Mouse (Mus musculus) 416B (cell line): ENCODE measurements around the gene Slc25a5.

Source experiments
- DNase-seq: peaks from one replicate; pipeline ENCODE4 v3.0.0; 2011; ENCODE audit warnings: low read depth

Slc25a5 gene

DNA sequence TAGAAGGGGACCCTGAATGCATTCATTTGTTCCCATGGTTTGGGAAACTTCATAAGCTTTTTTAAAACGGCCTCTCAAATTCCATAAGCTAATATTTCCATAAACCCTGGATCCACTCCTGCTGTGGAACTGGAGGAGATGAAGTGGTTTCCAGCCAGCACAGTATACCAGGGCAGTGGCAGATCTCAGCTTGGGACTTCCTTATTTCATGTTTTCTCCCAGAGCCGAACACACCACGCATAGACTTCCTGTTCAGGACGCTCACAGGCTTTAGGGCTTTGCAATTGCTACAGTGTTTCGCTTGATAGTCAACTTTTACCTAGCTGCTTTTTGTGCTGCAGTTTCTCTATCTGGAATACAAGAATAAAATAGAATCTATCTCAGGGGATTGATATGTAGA is 7.7 kb downstream of the Slc25a5 start:
- peak; percentile 45 for DNase-seq

DNA sequence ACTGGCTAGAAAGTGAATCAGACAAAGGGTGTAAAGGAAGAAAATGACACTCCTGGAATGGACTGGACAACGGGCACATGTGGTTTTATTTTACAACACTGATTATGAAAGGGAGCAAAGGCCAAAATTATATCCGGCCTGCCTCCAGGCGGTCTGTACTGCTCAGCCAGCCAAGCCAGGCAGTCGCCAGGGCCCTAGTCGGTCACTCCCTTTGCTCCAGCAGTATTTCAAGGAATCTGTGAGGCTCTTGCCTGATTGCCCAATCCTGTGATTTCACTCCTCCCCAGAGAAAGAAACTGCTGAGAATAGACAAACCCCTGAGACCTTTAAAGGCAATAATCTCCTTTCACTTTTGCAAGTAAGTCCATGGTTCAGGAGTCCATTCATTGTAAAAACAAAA is 8.7 kb downstream of the Slc25a5 start:
- DNase-seq, result no peak

DNA sequence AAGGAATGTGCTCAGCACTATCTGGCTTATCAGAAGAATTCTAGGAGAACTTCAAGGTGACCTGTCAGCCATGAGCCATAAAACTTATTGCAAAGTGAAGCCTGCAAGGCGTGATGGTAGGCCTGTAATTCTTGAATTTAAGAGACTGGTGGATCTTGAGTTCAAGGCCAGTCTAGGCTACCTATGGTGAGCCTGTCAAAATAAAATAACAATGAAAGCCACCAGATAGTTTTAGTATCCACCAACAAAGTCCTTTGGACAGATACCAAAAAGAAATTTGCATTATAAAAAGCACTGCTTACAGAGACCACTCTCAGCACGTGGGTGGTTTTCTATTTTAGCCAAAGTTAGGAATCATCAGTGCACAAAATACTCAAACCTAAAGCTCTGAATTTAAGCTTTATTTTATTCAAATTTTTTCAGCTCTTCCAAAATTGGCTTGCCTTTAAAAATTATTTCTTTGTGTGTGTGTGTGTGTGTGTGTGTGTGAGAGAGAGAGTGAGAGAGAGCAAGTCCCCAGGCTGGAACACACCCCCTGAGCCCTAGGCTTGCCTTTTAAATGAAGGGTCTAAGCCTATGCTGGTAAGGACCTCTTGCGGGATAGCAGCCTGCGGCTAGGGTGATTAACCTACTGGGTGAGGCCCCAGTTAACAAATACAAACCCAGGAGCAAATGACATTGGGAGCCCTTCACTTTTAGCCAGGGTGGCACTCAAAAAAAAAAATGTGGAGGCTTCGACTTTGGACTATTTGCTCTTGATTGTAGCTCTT is 10.2 kb downstream of the Slc25a5 start:
- DNase-seq, result no peak

DNA sequence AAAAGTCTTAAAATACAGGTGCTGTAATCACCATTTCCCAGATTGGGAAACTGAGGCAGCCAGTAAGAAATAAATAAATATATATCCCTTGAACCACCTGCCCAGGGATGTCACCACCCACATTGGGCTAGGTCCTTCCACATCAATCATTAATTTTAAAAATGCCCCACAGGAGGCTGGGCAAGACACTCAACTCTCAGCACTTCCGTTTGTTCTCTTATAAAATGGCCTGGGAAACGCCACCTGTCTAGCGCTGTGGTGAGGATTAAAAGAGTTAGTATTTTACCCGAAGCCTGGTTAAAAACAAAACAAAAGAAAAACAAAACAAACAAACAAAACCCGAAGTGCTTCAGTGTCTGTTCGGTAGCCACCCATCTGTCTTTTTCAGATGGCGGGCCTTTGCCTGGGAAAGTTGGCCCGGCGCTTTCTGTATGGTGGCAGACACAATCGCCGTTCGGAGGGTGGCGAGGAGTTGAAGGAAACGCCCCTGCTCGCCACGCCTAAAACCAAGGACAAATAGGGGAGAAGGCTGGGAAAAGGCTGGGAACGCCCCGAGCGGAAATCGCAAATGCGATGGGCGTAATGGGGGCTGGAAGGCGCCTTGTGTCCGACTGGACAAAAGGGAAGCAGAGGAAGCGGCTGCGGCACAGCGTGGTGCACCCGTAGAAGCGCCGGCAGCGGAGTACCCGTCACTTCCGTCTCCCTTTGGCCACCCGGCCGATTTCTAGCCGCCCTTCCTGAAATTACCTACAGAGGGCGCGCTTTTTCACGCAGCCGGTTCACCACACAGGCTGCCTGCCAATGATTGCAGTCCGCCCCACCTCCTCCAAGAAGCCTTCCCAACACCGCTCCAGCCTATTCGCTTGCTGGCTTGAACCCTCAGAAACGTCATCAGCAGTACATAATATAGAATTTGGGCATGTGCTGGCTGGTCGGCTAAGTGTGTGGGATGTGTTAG is 12.2 kb downstream of the Slc25a5 start:
- peak; percentile 96 for DNase-seq

DNA sequence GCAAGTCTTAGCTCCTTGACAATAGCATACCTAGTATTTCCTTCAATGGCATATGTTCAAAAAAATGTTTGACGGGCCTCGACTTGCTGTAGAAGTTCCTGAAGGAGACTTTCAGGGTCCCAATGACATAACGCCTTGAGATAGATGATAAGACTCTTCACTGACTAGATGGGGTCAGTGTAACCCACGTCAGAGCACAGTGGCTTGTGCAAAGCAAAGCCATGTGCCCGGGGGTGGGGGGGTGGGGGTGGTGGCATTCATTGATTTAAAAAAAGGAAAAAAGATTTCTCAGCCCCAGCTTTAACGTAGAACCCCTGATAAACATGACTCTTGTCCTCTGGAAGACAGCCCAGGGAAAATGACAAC is 12.8 kb downstream of the Slc25a5 start:
- DNase-seq, result no peak

DNA sequence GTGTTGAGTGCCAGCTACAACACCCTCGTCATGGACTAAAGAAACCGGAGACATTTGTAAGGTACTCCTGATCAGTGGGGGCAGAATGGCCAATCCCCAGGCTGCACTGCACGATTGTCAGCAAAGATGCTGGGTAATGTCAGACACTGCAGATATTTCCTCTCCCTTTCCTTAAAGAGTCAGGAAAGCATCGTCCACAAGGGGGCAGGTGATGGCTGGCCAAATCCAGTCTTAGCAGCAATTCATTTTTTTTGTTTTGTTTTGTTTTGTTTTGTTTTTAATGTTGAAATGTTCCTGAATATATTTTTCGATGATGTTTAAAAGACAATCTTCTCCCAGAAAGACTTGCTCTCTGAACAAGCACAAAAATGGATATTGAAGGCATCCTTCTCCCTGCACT is 15.9 kb downstream of the Slc25a5 start:
- DNase-seq, result peak; percentile 52

DNA sequence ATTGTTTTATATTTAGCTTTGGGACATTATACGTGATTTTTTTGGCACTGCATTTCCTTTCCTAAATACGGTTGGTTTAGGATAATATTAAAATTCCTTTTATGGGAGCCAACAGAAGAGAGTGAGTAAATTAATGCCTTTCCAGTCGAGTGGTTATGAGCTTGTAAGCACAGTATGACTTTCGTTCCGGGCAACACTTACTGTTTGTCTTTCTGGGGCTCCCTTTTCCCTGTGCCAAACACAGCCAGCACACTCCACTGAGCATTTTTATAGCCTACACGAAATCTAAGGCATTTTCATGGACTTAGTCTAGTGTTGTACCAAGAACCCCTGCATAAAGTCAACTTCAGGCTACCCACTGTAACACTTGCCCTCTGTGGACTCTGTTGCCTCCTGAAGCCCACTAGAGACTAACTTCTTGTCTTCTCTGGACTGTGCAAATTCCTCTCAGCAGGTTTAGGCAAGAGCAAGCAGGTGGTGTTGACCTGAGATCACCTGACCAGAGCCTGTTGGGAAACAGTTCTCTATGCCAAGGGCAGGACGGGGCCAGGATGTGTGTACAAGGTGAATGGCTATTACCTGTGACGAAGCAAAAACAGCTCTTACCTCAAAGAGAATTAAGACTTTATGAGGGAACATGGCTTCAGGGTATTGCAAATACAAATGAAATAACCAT is 18.8 kb downstream of the Slc25a5 start:
- DNase-seq, result no peak

DNA sequence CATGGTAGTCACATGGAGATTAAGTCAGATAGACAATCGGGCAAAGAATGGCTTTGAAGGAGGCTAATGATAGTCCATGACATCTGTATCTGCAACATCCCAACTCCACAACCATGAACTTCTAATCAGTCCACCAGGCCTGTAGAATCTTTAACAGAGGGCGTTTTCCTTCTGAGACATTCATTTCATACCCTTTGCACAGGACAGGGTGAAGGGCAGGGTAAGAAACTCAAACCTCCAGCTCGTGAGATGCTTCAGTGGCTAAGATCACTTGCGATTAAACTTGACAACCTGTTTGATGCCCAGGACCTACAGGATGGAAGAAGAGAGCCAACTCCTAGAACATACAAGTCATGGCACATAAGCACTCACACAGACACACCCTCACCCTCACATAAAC is 19.6 kb downstream of the Slc25a5 start:
- no peak for DNase-seq

DNA sequence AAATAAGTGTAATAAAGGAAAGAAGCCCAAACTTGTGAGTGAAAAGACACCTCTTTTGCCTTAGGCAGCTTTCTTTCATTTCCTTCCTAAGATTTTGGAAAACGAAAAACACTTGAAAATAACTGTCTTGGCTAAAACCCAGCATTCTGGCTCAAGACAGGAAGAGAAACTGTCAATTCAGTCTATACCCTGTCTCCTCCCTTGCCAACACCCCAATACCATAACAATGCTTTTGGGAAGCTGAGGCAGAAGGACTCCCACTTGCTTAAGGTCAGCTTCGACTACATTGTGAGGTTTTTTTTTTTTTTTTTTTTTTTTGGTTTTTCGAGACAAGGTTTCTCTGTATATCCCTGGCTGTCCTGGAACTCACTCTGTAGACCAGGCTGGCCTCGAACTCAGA is 20.0 kb downstream of the Slc25a5 start:
- DNase-seq, result no peak

DNA sequence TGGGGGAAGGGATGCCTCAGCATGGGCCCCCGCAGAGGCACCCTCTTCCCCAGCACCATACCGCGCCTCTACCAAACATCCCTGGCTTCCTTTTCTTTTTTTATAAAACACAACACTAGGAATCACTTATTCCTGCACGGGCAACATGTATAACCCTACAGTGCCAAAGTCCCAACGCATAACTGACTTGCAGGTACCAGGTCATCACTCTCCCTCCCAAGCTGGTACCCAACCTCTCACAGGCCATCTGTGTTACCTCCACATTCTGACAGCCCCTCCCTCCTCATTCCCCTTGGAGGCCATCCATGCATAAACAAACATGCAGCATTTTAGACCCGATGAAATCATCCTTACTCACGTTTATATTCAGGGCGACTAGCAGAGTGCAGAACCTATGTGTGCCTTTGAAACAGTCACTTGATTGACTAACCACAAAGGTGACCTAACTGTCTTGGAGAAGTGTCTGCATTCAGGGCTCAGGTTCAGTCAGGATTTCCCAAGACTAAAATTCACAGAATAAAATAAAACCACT is 21.0 kb downstream of the Slc25a5 start:
- no peak for DNase-seq

DNA sequence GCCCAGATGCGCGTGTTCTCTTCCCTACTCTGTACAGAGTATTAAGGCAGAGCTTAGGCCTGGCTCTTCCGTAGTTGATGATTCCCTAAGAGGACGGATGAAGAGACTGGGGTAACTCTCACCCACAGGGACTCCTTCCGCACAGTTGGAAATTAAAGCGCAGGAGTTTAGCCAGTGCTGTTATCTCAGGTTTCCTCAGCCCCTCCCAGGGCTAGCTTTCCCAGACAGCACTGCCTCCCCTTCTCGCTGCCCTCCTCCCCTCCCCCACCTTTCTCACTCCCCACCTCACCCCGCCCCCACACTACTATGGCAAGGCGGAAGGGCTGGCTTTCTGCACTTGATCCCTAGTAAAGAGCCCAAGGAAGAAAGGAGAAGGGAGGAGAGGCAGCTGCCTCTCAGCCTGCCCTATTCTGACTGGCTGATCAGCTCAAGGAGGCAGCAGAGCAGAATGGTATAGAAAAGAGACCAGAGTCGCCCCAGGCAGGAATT is 21.5 kb downstream of the Slc25a5 start:
- DNase-seq, result no peak

DNA sequence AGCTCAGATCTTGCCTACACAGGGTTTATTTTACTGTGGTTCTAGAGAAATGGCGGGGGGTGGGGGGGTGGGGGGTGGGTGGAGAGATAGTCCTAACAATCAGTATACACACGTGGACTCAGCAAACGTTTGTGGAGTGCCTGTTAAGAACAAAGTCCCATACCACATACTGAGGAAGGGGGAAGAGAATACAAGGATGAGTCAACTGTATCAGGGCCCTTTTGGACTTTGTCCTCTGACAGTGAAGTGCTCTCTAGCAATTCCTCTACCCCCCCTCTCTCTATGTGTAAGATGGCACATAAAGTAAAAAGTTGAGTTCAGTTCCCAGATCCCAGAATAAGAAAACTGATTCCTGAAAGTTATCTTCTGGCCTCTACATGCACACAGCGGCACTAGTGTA is 24.1 kb downstream of the Slc25a5 start:
- no peak for DNase-seq

DNA sequence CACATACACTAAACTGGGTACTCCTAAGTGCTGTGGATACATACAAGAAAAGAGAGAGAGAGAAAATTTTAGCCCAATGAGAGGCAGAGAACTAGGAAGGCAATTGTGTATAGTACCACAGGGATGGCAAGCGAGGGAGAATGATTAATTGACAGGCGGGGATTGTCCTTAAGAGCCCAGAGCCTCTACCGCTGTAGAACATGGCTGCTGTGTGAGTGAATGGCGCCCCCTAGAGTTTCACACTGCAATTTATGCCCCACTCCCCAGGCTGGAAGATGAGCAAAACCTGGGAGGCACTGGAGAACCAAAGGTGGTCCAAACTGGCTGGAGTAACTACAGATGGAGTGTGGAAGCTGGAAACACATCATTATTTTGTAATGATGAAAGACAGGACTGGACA is 24.8 kb downstream of the Slc25a5 start:
- DNase-seq, result peak; percentile 58

DNA sequence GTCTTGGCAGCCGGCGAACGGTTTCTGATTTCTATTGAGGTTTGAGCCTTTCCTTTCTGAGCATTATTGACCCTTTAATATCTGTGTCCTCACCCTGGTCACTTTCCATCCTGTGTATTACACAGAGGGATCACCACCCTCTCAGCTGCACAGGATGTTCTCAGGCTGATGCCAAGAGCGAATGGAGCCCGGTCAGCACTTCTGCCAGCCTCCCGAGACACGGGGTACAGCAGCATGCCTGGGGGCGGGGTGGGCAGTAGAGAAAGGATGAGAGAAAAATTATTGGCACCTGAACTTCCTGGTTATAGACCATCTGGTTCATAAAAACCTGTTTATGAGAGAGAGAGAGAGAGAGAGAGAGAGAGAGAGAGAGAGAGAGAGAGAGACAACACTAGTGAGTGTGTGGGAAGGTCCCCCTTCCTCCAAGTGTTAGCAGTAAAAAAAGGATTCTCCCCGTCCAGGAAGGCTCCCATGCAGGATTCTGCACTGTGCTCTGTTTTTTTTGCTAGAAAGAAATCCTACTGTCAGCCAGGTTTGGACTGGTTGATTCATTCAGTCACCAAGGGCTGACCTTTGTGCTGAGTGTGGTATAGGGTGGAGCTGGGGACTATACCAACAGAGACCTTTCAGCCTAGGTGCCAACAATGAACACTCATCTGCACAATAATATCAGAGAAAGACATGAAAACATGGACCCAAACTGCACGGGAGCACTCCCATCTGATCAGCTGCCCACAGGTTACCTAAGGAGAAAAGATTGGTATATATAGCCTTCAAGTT is 28.7 kb downstream of the Slc25a5 start:
- no peak for DNase-seq

DNA sequence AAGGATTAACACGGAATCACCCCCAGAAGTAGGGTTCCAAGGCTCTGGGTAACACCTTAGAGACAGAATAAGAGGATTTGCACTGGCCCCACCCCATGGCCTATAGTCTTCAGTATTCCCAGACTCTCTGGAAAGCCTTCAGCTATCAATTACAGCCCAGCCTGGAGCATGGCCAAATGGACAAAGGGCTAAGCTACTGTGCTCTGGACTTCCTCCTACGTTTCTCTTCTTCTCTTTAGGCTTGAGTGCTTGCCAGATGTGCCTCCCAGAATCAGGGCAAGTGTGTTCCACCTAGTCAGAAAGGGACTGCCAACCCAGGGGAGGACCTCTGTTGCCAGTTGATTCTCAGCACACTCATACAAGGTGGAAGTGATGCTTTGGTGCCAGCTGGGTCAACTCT is 29.6 kb downstream of the Slc25a5 start:
- DNase-seq, result no peak

DNA sequence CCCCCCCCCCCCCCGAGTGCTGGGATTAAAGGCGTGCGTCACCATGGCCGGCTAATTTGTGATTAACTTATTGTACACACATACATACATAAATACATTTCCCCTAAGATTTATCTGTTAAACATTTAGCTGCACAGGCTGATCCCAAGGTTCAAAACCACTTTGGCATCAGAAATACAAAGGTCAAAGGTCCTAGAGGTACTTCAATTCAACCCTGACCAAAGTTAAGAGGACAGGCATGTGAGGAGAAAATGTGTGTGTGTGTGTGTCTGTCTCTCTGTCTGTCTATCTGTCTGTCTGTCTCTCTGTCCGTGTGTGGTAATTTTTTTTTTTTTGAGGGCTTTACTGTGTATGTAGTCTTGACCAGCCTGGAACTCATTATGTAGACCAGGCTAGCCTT is 31.4 kb downstream of the Slc25a5 start:
- no peak for DNase-seq

DNA sequence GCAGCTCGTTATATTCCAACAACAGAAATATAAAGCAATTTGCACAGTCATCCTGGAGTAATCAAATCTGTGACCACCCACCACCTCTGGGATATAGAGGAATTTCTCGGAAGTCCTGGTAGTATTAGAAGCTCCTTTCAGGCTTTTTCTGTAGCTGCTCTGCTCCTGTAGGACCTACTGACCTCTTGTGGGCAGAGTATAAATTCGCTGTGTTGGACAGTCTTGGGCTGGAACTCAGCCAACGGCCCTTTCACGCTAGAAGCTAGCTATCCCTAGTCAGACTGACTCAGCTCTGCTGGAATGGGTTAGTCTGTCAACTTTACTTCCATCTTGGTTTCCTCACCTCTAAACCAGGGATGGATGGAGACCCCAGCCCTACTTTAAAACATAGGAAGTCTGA is 34.8 kb downstream of the Slc25a5 start:
- DNase-seq, result peak; percentile 77

DNA sequence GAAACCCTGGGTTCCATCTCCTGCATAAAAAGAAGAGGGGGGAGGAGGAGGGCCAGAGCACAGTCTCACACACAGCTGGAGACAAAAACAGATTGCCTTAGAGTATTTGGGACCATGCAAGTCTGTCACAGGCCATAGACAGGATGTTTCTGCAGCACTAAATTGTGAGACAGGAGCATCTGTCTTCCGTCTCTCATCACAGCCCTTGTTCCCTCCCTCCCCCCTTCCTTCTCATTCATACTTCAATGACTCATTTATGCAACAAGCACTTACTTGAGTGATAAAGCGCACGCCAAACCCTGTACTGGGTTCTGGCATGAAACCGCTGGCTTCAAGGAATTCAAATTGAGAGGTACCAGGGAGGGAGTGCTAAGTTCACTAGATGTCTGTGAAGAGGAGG is 36.2 kb downstream of the Slc25a5 start:
- DNase-seq, result no peak

DNA sequence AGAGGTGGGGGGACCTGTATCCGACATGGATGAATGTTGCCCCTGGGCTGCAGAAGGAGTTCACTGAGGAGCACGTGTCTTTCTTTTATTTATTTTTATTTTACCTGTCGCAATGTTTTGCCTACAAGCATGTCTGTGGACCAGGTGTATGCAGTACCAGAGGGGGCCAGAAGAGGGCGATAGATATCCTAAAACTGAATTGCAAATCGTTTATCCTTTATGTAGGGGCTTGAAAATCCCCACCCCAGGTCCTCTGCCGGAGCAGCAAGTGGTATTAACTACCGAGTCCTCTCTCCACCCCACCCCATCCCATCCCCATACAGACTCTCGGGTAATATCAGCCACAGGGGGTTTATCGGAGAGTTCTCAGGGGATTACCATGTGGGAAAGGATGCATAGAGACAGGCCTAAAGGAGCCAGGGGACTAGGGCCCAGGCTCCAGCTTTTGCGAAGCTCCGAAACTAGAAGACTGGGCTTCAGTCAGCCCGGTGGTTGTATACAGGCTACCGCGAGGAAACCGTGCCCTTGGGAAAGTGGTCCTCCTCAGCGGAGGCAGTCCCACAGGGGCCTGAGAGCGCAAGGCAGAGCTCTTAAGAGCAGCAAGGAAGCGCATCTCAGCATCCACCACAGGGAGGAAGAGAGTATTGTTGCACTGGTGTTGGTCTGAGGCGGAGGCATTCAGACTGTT is 38.1 kb downstream of the Slc25a5 start:
- DNase-seq, result peak; percentile 68

DNA sequence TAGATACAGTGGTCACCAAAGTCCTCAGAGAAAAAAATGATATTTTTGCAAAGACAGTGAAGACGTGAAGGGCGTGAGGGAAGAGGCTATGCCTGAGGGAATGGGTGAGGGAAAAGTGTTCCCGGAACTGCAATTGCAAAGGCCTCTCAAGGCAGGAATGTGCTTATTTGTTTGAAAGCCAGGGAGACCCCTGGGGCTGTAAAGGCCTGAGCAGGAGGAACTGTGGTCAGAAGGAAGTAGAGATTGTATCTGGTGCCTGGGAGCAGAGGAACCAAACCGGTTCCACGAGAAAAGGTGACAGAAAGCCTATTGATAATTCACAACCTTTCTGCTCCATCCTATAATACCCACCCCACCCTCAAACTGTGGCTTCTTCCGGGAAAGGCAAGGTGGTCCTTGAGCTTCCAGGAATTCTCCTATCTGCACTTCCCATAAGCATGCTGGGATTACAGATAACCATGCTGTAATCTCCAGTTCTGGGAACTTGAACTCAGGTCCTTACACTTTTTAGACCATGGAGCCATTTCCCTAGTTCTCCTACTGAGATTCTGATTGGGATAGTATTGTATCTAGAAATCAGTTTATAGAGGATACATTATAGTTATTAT is 41.7 kb downstream of the Slc25a5 start:
- no peak for DNase-seq

DNA sequence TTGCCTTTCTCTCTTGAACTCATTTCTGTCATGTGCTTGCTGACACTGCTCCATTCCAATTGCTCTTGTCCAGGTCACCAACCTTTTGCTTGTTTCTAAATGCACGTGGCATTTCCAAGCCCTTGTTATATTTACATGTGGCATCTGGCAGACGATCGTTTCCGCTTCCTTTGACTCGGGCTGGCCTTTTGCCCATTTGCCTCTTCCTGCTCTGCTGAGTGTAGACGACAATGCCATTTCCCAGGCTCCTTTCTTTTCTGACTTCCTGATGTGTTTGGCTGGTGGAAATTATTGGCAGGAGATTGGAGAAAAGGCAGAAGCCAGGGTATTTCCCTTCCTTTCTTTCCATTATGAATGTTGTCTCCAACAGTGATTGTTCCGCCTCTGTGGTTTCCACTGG is 43.9 kb downstream of the Slc25a5 start:
- DNase-seq, result peak; percentile 45
